Mouse (Mus musculus) hindbrain, postnatal 0 days (tissue): ENCODE data around the gene Ntf3. TPM values are rescaled to one million over a fixed set of nuclear protein-coding genes. Genes with fewer than 3 reads are reported as not detected.
A peak's percentile ranks its signal among the peaks of the same experiment; 100 is the strongest.

Experiments
- ATAC-seq: fragments of 200-750 bp; cut with Nextera tagmentation; 2 replicates; pipeline ENCODE4 v1.8.0; 2017; ENCODE audit warnings: mild to moderate bottlenecking, moderate TSS enrichment, moderate library complexity
- DNase-seq: peaks from one replicate; pipeline ENCODE4 v3.0.0-alpha.2; 2015; ENCODE audit warnings: low spot score
- H3K27ac ChIP-seq: fragments of 300-500 bp; sonication (generic); 2 replicates; pipeline ENCODE4 v1.5.1; 2014; ENCODE audit warnings: mild to moderate bottlenecking
- H3K27me3 ChIP-seq: fragments of 300-500 bp; sonication (generic); 2 replicates; pipeline ENCODE4 v1.6.1; 2014; ENCODE audit warnings: low read length, mixed read lengths; ENCODE audit not compliant: insufficient read depth
- H3K36me3 ChIP-seq: fragments of 300-500 bp; sonication (generic); 2 replicates; pipeline ENCODE4 v1.6.1; 2014; ENCODE audit warnings: low read length, mixed read lengths; ENCODE audit not compliant: insufficient read depth
- H3K4me1 ChIP-seq: fragments of 300-500 bp; sonication (generic); 2 replicates; pipeline ENCODE4 v1.6.1; 2014; ENCODE audit warnings: antibody characterized with exemption, low read length, mixed read lengths; ENCODE audit not compliant: insufficient read depth
- H3K4me2 ChIP-seq: fragments of 300-500 bp; sonication (generic); 2 replicates; pipeline ENCODE4 v1.6.1; 2014; ENCODE audit warnings: low read depth, mild to moderate bottlenecking, low read length, moderate library complexity, mixed read lengths
- H3K4me3 ChIP-seq: fragments of 300-500 bp; sonication (generic); 2 replicates; pipeline ENCODE4 v1.5.1; 2014; ENCODE audit warnings: low read length
- H3K9ac ChIP-seq: fragments of 300-500 bp; sonication (generic); replicated peaks from 2 replicates; pipeline ENCODE4 v1.6.1; 2014; ENCODE audit warnings: mild to moderate bottlenecking, low read length, moderate library complexity, mixed read lengths
- H3K9me3 ChIP-seq: fragments of 300-500 bp; sonication (generic); 2 replicates; pipeline ENCODE4 v1.6.1; 2016; ENCODE audit warnings: low read length, mixed read lengths
- CTCF ChIP-seq: IDR thresholded peaks from 2 replicates; pipeline ENCODE4 v1.5.1; 2016; ENCODE audit warnings: antibody characterized with exemption, control low read depth, low read depth
- WGBS: fragments of 180-500 bp; shearing (Covaris S2); extraction: QIAGEN DNeasy Blood & Tissue Kit; methylation state at CpG from one replicate; pipeline ENCODE4 v1.1.7; 2014; 5-methylcytosine and 5-hydroxymethylcytosine counted together
- polyA plus RNA-seq: library from polyadenylated mRNA; unstranded; fragments of >200 nt; fragmentation: Nextera tagmentation; extraction: Ambion mirVana; gene quantifications from 2 replicates; pipeline ENCODE4 v1.2.1, GENCODE M21; 2015
- total RNA-seq: library from RNA; depleted of rRNA; stranded (reverse); fragments of >200 nt; gene quantifications from 2 replicates; pipeline ENCODE4 v1.2.3, GENCODE M21; 2014

The Ntf3 gene
- total and polyA plus RNA-seq, 2 experiments from 2014 or later: 6.7 to 7.9 TPM

- Histone ChIP-seq H3K4me3 (peak overlapping the region; percentile 28; the same call in 1 of the 2 replicates), H3K9ac (no peak overlapping the region), H3K36me3 (no peaks in the 10 kb centered on the region), H3K4me2 (peak overlapping the region; percentile 64), H3K4me1 (peaks cover 20% of the 10 kb centered on the region), H3K27ac (no peak overlapping the region), H3K27me3 (peaks cover 47% of the 10 kb centered on the region), H3K9me3 (no peaks in the 10 kb centered on the region)
- DNase-seq (no peak), ATAC-seq (no peak)
- 9% methylated on average over 17 of the region's 17 CpGs for WGBS
- no peak for TF ChIP-seq CTCF
Observed at GRCm38 (mm10) chr6:126165591-126166155, 1.0 kb downstream of the Ntf3 start.

GRCm38 (mm10) chr6:126164781-126165180, 1.9 kb downstream of the Ntf3 start:
- peaks cover 20% of the 10 kb centered on the region for H3K4me1 ChIP-seq
- peak; percentile 55 for DNase-seq
- peak; percentile 25; the same call in 1 of the 2 replicates for ATAC-seq
- peaks cover 47% of the 10 kb centered on the region for H3K27me3 ChIP-seq
- no peaks in the 10 kb centered on the region for H3K36me3 ChIP-seq
- H3K9ac ChIP-seq: no peak overlapping the region; the same call in 1 of the 2 replicates
- H3K9me3 ChIP-seq: no peaks in the 10 kb centered on the region
- H3K4me2 ChIP-seq: peak overlapping the region; percentile 64
- TF ChIP-seq CTCF: no peak
- 2% methylated on average over 27 of the region's 27 CpGs for WGBS
- no peak overlapping the region for H3K27ac ChIP-seq
- peak overlapping the region; percentile 36 for H3K4me3 ChIP-seq

- WGBS: under 1% methylated on average over 41 of the region's 41 CpGs
- peaks cover 20% of the 10 kb centered on the region for H3K4me1 ChIP-seq
Observed at GRCm38 (mm10) chr6:126163861-126164755, 2.6 kb downstream of the Ntf3 start.

GRCm38 (mm10) chr6:126163181-126163621, 3.5 kb downstream of the Ntf3 start:
- ATAC-seq: peak; percentile 52
- peak; percentile 27 for TF ChIP-seq CTCF

More at GRCm38 (mm10) chr6:126163861-126164755, 2.6 kb downstream of the Ntf3 start:
- Histone ChIP-seq H3K4me3 (peak overlapping the region; percentile 36), H3K9ac (no peak overlapping the region; the same call in 1 of the 2 replicates), H3K4me2 (peak overlapping the region; percentile 64), H3K9me3 (no peaks in the 10 kb centered on the region), H3K36me3 (no peaks in the 10 kb centered on the region), H3K27ac (no peak overlapping the region), H3K27me3 (peaks cover 47% of the 10 kb centered on the region)
- no peak for DNase-seq
- no peak for TF ChIP-seq CTCF
- ATAC-seq: no peak

GRCm38 (mm10) chr6:126162351-126162758, 4.4 kb downstream of the Ntf3 start:
- ATAC-seq (peak; percentile 48; the same call in 1 of the 2 replicates), DNase-seq (peak; percentile 21)
- Histone ChIP-seq H3K4me1 (peaks cover 20% of the 10 kb centered on the region), H3K4me2 (peak overlapping the region; percentile 64), H3K4me3 (peak overlapping the region; percentile 36), H3K9me3 (no peaks in the 10 kb centered on the region), H3K36me3 (no peaks in the 10 kb centered on the region), H3K9ac (peak overlapping the region; percentile 4; the same call in 1 of the 2 replicates), H3K27ac (no peak overlapping the region), H3K27me3 (peaks cover 47% of the 10 kb centered on the region)
- no peak for TF ChIP-seq CTCF
- 7% methylated on average over 10 of the region's 10 CpGs for WGBS

More at GRCm38 (mm10) chr6:126163181-126163621, 3.5 kb downstream of the Ntf3 start:
- Histone ChIP-seq H3K9ac (peak overlapping the region; percentile 29; the same call in 1 of the 2 replicates), H3K27me3 (peaks cover 47% of the 10 kb centered on the region), H3K36me3 (no peaks in the 10 kb centered on the region), H3K27ac (no peak overlapping the region), H3K4me2 (peak overlapping the region; percentile 64), H3K9me3 (no peaks in the 10 kb centered on the region), H3K4me3 (peak overlapping the region; percentile 36), H3K4me1 (peaks cover 20% of the 10 kb centered on the region)
- peak; percentile 40 for DNase-seq
- under 1% methylated on average over 25 of the region's 25 CpGs for WGBS

- Histone ChIP-seq H3K4me2 (peak overlapping the region; percentile 64; the same call in 1 of the 2 replicates), H3K27ac (no peak overlapping the region), H3K4me1 (peaks cover 20% of the 10 kb centered on the region), H3K27me3 (peaks cover 45% of the 10 kb centered on the region), H3K9ac (no peak overlapping the region), H3K9me3 (no peaks in the 10 kb centered on the region), H3K36me3 (no peaks in the 10 kb centered on the region), H3K4me3 (no peak overlapping the region)
- DNase-seq: peak; percentile 34
- WGBS: 51% methylated on average over 8 of the region's 8 CpGs
- peak; percentile 49 for TF ChIP-seq CTCF
- ATAC-seq: no peak
Observed at GRCm38 (mm10) chr6:126161571-126162340, 5.0 kb downstream of the Ntf3 start.
